Mouse (Mus musculus) adipose tissue, adult 10 weeks (tissue): Measurements from ENCODE around the gene Slc39a5. TPM values are rescaled to one million over a fixed set of nuclear protein-coding genes. Genes with fewer than 3 reads are reported as not detected.

Experiments used
- polyA plus RNA-seq: library from polyadenylated mRNA; stranded (reverse); fragments of 350-450 nt; fragmentation: Illumina TruSeq; extraction: RNeasy Lipid Tissue Mini Kit (QIAGEN cat#74804); gene quantifications from one replicate; pipeline ENCODE4 v1.2.3, GENCODE M21; 2014; ENCODE audit warnings: low read depth, low replicate concordance

The Slc39a5 gene
- polyA plus RNA-seq = 0.30 TPM

DNA sequence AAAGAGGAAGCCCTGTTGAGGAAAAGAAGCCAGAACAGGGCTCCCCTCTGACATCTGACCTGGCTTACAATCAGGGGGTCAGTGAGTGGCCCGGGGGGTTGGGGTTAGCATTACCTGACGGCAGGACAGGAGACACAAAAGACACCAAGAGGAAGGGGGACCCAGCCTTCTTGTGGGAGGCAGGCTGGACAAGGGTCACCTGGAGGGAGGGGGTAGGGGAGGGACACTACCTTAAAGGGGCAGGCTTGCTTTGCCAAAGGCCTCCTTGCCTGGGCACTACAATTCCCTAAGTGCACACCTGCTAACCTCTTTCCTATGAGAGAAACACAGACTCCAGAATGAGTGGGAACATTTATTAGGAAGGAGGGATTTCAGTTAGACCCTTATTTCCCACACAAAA lies at the start of gene Slc39a5:
Slc39a5 (minus strand) TSS at position 174 of the 400 bp plus-strand sequence.

DNA sequence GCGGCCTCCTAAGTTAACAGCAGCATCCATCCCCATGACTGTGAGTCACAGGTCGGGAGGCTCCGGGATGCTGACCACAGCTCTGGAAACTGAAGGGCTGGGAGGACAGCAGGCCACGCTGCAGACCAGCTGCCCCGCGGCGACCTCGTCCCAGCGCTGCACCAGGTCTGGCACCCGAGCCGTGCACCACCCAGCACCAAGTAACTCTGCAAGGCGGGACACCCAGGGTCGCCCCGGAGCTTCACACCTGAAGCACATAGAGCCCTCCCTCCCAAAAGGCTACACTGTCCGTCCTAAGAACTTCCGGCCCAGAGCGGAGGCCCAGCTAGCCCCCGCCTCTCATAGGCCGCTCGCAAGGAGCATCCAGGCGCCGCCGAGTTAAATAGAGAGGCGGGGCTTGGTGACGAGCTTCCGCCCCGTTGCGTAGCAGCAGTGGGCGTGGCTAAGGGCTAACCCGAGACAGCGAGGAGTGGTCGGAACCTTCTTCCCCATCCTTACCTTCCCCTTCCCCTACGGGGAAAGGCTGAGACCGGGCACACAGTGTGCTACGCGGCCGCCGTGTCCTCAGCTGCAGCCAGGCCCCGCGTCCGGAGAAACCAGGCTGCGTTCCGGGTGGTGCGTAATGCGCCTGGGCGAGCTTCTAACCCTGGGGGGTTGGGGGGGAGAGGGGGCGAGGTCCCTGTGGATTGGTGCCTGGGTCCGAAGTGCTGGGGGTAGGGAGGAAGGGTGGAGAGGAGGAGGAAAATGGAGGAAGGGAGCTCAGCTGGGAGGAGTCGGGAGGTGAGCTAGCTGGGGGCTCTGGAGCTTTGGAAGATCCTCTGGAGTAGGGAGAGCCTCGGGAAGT lies 10.4 kb upstream of the Slc39a5 start, which contains the start of the genes Nabp2 and Rnf41:
Nabp2 (minus strand) TSS at position 282 of the 844 bp plus-strand sequence.
Rnf41 (plus strand) TSS at position 447 of the 844 bp plus-strand sequence.

DNA sequence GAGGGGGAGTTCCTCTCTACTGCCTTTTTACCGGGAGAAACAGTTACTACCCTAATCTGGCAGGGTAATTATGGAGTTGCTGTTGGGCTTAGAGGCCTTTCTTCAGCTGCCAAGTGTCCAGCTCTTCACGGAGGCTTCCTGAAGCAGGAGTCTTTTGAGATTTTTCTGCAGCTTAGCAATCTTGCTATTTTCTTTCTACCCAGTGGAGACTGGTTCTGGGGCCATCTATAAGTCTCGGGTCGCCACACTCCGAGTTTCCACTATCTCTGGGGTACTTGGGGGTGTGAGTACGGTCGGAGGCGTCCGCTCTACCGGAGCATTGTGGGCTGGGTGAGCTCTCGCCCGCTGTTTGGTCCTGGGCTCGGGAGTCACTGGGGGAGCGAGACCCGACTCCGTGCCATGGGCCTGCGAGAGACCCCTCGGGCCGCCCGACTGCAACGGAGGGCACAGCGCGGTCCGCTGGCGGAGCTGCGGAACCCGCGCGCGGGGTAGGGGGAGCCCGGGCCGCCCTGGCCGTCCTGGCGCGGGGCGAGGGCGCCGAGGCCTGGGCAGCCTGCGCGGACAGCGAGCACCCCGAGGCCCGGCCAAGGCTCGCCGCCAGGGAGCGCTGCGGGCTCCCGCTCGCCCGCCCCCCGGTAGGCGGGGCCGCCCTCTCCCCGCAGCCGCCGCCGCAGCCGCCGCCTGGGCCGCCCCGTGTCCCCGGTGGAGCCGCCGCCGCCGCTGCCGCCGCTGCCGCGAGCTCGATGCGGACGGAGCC lies 24.4 kb downstream of the Slc39a5 start, which contains the start of gene Ankrd52:
Ankrd52 (plus strand) TSS at position 661 of the 757 bp plus-strand sequence.

DNA sequence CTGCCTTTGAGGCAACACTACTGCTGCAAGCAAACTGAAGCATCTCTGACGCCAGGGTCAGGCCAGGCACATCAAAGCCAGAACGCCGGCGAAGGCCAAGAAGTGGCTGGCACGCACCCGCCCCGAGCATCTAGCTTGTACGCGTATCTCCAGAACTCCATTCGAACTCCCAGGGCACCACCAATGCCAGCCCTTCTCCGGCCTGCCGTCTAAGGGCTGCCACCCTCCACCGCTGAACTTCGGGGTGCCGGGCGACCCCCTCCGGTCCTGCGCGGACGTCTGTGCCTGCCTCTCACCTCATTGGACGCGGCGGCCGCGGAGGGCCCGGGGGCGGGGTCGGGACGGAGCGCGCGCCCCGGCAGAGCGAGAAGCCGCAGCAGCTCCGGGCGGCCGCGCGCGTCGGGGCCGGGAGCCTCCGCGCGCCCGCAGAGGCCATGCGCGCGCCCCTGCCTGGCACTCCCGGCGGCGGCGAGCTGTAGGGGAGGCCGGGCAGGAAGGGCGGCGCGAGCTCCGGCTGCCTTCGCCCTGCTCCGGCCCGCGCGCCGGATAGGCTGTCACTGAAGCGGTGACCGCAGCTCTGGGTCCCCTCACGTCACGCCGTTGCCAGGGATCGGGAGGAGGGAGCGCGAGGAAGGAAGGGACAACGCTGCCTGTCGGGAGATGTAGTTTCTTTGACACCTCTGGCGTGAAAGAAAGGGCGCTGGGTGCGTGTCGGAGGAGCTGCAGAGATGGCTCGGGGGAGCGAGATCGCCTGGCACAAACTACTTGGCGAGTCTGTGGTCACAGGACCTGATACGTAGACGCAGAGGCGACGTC lies 32.4 kb downstream of the Slc39a5 start, which contains the start of gene Coq10a:
Coq10a (minus strand) TSS at position 596 of the 816 bp plus-strand sequence.

Other genes starting within 250 kb of the Slc39a5 start
- gene Rbms2, start 220.9 kb downstream of the Slc39a5 start, polyA plus RNA-seq = 87.6 TPM
- 0.81 TPM for gene Gls2, start 206.8 kb downstream of the Slc39a5 start, polyA plus RNA-seq
- gene Spryd4, start 189.4 kb downstream of the Slc39a5 start, polyA plus RNA-seq = 9.3 TPM
- gene Mip, start 175.4 kb downstream of the Slc39a5 start, polyA plus RNA-seq = not detected
- gene Timeless, start 169.2 kb downstream of the Slc39a5 start, polyA plus RNA-seq = 5.1 TPM
- not detected for gene Apon, start 147.1 kb downstream of the Slc39a5 start, polyA plus RNA-seq
- not detected for gene Apof, start 132.6 kb downstream of the Slc39a5 start, polyA plus RNA-seq
- 29.3 TPM for gene Stat2, start 130.7 kb downstream of the Slc39a5 start, polyA plus RNA-seq
- 0.52 TPM for gene Il23a, start 102.5 kb downstream of the Slc39a5 start, polyA plus RNA-seq
- gene Pan2, start 97.9 kb downstream of the Slc39a5 start, polyA plus RNA-seq = 18.7 TPM
- 146 TPM for gene Cnpy2, start 78.8 kb downstream of the Slc39a5 start, polyA plus RNA-seq
- gene Cs, start 63.5 kb downstream of the Slc39a5 start, polyA plus RNA-seq = 162 TPM
- gene Coq10a, start 32.2 kb downstream of the Slc39a5 start, polyA plus RNA-seq = 39.7 TPM
- gene Ankrd52, start 24.1 kb downstream of the Slc39a5 start, polyA plus RNA-seq = 26.0 TPM
- gene Nabp2, start 10.3 kb upstream of the Slc39a5 start, polyA plus RNA-seq = 47.3 TPM
- 33.2 TPM for gene Rnf41, start 10.4 kb upstream of the Slc39a5 start, polyA plus RNA-seq
- 105 TPM for gene Smarcc2, start 58.0 kb upstream of the Slc39a5 start, polyA plus RNA-seq
- gene Myl6, start 92.9 kb upstream of the Slc39a5 start, polyA plus RNA-seq = 1,629 TPM
- gene Myl6b, start 97.5 kb upstream of the Slc39a5 start, polyA plus RNA-seq = 5.5 TPM
- gene Esyt1, start 124.6 kb upstream of the Slc39a5 start, polyA plus RNA-seq = 98.5 TPM
- 9.8 TPM for gene Zc3h10, start 146.5 kb upstream of the Slc39a5 start, polyA plus RNA-seq
- gene Rpl41, start 148.1 kb upstream of the Slc39a5 start, polyA plus RNA-seq = 2,778 TPM
- gene Pa2g4, start 164.8 kb upstream of the Slc39a5 start, polyA plus RNA-seq = 63.0 TPM
- 32.3 TPM for gene Erbb3, start 188.4 kb upstream of the Slc39a5 start, polyA plus RNA-seq
- gene Rps26, start 225.5 kb upstream of the Slc39a5 start, polyA plus RNA-seq = 1,498 TPM
- gene Ikzf4, start 244.8 kb upstream of the Slc39a5 start, polyA plus RNA-seq = 3.3 TPM